Mouse (Mus musculus) bone marrow, adult 2 months (tissue): ENCODE results near the gene Slc1a2. TPM values are rescaled to one million over a fixed set of nuclear protein-coding genes. Genes with fewer than 3 reads are reported as not detected.

Source experiments
- H3K27ac ChIP-seq: fragments of 200-500 bp; 2 replicates; pipeline ENCODE4 v1.5.1; 2012; ENCODE audit warnings: low read depth, mild to moderate bottlenecking, control low read depth, inconsistent platforms, low read length; ENCODE audit not compliant: control insufficient read depth, poor library complexity, insufficient read depth
- H3K4me1 ChIP-seq: fragments of 200-500 bp; 2 replicates; pipeline ENCODE4 v1.6.1; 2011; ENCODE audit warnings: low read length; ENCODE audit not compliant: control insufficient read depth, insufficient read depth
- H3K4me3 ChIP-seq: fragments of 200-500 bp; replicated peaks from 2 replicates; pipeline ENCODE3; 2011; ENCODE audit warnings: mild to moderate bottlenecking, low read depth, low read length, control low read depth; ENCODE audit not compliant: control insufficient read depth
- CTCF ChIP-seq: fragments of 200-500 bp; IDR thresholded peaks from 2 replicates; pipeline ENCODE4 v1.5.1; 2011; ENCODE audit warnings: low read length, control low read depth; ENCODE audit not compliant: control insufficient read depth, insufficient read depth
- POLR2A ChIP-seq: fragments of 200-500 bp; IDR thresholded peaks from 2 replicates; pipeline ENCODE4 v1.6.1; 2011; ENCODE audit warnings: low read depth, mild to moderate bottlenecking, control low read depth, low read length, borderline replicate concordance; ENCODE audit not compliant: control insufficient read depth
- WGBS: fragments of 180-500 bp; shearing (Covaris S2); methylation state at CpG from one replicate; pipeline ENCODE4 v1.1.7; 2018; 5-methylcytosine and 5-hydroxymethylcytosine counted together
- polyA plus RNA-seq: library from polyadenylated mRNA; stranded (reverse); fragments of >200 nt; gene quantifications from 2 replicates; pipeline ENCODE4 v1.2.4, GENCODE M21; 2011; ENCODE audit warnings: low replicate concordance; ENCODE audit not compliant: missing spikeins, insufficient read depth, insufficient read length

Slc1a2 gene
- polyA plus RNA-seq, 1 experiment: 1.2 TPM

DNA sequence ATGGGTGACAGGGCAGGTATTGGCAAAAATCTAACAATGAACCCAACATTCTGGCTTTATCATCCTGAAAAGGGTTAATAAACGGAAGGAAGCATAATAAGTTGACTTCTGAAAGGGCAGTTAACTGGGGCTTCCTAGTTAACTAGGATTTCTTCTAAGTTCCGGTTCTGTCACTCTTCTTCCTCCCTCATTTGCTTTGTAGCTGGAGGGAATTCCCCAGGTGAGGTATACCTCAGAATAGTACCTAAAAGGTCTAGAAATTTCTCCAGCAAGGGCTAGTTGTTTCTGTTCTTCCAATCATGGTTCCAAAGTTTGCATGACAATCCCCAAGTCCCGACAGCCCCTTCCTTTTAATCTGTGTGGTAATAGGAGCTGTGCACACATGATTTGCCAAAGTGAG, 89.3 kb downstream of the Slc1a2 start:
- WGBS: 23% methylated on average over 3 of the region's 3 CpGs
- H3K4me3 ChIP-seq: no peak overlapping the region
- H3K27ac ChIP-seq: no peak overlapping the region
- TF ChIP-seq POLR2A: no peak
- no peak for TF ChIP-seq CTCF
- H3K4me1 ChIP-seq: peaks cover 3% of the 10 kb centered on the region

DNA sequence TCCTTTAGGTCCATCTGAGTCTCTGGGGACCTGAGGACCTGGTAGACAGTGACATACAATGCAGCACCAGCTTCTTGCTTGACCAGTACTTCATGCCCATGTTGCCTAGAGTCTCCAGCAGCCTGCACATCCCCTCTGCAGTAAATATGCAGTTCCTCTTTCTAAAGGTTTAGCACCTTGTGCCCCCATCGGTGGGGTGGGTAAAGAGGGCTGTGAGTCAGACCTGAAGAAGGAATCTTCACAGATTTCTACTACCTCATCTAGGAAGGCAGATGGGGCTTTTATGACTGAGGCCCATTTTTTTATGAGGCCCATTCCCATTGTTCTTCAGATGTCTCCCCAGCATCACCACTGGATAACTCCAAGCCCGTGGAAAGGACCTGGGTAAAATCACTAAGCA, 91.5 kb downstream of the Slc1a2 start:
- 33% methylated on average over 2 of the region's 2 CpGs for WGBS
- TF ChIP-seq CTCF: no peak
- TF ChIP-seq POLR2A: no peak
- no peak overlapping the region for H3K4me3 ChIP-seq
- H3K27ac ChIP-seq: no peak overlapping the region
- peaks cover 3% of the 10 kb centered on the region for H3K4me1 ChIP-seq

DNA sequence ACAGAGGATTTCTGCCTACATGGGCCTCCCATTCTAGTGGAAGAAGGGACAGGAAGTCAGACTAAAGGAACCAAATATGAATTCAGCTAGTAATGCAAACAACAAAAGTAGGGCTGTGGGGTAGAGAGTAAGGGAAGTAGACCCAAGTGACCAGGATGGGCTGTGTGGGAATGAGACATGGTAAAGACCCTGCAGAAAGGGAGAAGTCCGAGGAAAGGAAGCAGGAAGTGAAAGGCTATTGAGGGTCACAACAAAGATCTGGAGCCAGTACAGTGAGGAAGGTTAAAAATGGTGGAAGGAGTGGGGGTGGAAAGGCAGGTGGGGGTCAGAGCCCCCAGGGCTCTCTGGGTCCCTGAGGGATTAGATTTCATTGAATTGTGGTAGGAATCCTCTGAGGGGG, 93.4 kb downstream of the Slc1a2 start:
- 7% methylated on average over 1 of the region's 1 CpGs for WGBS
- Histone ChIP-seq H3K4me1 (no peaks in the 10 kb centered on the region; the same call in 1 of the 2 replicates), H3K4me3 (no peak overlapping the region), H3K27ac (no peak overlapping the region)
- TF ChIP-seq CTCF: no peak
- TF ChIP-seq POLR2A: no peak

DNA sequence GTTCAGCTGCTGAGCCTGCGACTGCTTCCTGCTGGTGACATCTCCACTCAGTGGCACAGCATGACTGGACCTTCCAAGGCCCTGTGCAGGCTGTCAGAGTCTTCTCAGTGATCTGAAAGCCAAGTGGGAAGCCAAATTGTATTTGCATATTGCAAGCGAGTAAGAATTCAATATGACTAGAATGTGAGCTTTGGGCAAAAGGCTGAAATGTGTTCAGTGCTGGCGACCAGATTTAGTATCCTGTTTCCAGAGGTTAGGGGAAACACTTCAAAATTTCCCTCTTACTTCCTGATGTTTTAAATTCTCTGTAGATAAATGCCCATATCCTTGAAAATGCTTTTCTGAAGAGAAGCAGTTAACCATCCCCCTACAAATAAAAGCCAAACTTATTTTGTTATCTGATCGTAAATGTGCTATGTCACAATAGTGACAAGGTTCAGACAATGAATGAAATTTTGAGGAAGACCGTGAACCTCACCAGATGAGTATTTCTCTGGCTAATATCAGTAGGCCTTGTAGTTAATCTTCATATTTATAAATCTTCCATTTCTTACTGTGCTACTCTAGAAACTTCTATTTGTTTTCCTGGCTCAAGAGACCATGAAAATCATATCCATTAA, 98.9 kb downstream of the Slc1a2 start:
- TF ChIP-seq POLR2A: no peak
- no peak for TF ChIP-seq CTCF
- Histone ChIP-seq H3K4me3 (no peak overlapping the region), H3K27ac (no peak overlapping the region), H3K4me1 (peaks cover 3% of the 10 kb centered on the region)
- WGBS: 43% methylated on average over 5 of the region's 5 CpGs

DNA sequence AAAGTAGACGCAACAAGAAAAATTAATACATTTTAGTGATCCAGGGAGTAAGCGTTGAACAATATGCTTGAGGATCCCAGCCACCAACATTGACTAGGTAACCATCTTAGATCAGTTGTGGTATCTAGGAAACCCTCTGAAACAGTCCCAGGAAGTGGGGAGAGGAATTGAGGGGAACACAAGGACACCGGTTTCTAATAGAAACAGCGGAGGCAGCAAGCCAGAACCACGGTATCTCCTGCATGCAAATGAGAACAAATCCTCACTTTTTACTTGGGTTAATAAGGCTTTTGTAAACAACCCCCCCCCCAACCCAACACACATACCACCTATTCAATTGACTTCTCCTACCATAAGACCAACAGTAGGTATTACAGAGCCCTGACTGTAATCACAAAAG, 101.0 kb downstream of the Slc1a2 start:
- Histone ChIP-seq H3K4me3 (no peak overlapping the region), H3K4me1 (peaks cover 3% of the 10 kb centered on the region), H3K27ac (no peak overlapping the region)
- WGBS: 74% methylated on average over 5 of the region's 5 CpGs
- no peak for TF ChIP-seq CTCF
- no peak for TF ChIP-seq POLR2A

DNA sequence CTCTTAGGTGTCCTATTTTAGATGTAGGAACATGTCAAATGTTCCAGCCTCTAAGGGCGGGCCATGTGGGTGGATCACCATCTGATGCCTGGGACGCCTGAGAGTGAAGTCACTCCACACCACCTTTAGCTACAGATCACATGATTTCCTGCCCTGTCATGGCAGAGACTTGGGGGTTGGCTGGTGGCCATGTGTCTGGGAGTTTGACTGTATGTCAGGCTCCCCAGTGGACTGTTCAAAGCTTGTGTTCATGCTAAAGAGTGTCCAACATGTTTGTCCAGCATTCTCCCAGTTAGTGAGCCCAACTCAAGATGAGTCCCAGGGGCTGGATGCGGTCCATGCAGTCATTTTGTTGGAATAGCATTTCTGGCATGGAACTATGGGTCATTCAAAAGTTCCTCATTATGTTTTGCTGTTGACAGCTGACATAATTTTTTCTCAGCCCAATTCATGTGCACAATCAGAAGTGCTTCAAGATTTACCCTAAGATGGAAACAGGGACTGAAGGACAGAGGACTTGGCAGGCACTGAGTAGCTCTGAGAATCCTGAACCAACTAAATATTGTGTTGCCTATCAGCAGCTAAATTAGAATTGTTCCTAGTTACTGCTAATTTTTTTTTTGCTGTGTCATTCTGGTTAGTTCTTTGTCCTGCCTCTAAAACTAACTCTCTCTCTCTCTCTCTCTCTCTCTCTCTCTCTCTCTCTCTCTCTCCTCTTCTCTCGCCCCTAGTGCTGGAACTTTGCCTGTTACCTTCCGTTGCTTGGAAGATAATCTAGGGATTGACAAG, 102.0 kb downstream of the Slc1a2 start:
- Histone ChIP-seq H3K4me1 (peaks cover 3% of the 10 kb centered on the region), H3K27ac (no peak overlapping the region), H3K4me3 (no peak overlapping the region)
- TF ChIP-seq CTCF (no peak), POLR2A (no peak)
- WGBS: 43% methylated on average over 5 of the region's 5 CpGs

DNA sequence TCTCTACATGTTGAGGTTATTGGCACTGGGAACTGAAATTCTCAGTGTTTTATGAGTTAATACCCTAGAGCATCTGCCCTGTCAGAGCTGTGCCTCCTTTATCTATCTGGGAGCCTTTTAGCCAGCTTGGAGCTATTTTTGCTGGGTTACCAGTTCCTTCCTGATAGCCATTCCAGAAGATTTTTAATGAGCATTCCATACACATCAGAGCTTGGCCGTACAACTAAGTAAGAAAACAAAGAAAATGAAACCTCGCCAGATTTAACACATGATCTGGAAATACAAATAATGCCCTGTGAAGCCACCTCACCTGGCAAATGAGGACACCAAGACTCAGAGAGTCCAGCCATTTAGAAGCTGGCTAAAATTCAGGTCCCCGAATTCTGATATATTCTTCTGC, 104.7 kb downstream of the Slc1a2 start:
- Histone ChIP-seq H3K4me1 (peaks cover 1% of the 10 kb centered on the region), H3K27ac (no peak overlapping the region), H3K4me3 (no peak overlapping the region)
- WGBS: 67% methylated on average over 3 of the region's 3 CpGs
- no peak for TF ChIP-seq CTCF
- TF ChIP-seq POLR2A: no peak

DNA sequence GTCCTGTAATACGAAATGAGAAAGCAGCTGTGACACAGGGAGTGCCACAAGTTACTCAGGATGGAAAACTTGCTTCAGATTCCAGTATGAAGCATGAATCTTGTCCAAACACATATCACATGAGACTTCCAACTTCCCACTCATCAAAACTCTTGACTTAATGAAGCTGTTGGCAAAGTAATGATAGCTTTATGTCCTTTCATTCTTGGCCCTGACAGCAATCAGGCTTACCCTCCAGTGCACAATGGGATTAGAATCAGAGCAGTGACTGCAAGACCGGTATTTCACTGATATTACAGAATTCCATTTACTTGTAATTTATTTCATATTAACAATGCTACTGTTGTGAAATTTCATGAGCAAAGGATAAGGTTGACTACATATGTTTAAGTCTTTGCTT, 105.5 kb downstream of the Slc1a2 start:
- TF ChIP-seq POLR2A: no peak
- no peak for TF ChIP-seq CTCF
- Histone ChIP-seq H3K4me1 (peaks cover 1% of the 10 kb centered on the region), H3K4me3 (no peak overlapping the region), H3K27ac (no peak overlapping the region)
- 92% methylated on average over 2 of the region's 2 CpGs for WGBS
